Mouse (Mus musculus) hindbrain, postnatal 0 days (tissue): ENCODE data around the gene Alcam. TPM values are rescaled to one million over a fixed set of nuclear protein-coding genes. Genes with fewer than 3 reads are reported as not detected.

ENCODE experiments used
- ATAC-seq: fragments of 200-750 bp; cut with Nextera tagmentation; 2 replicates; pipeline ENCODE4 v1.8.0; 2017; ENCODE audit warnings: mild to moderate bottlenecking, moderate TSS enrichment, moderate library complexity
- DNase-seq: peaks from one replicate; pipeline ENCODE4 v3.0.0-alpha.2; 2015; ENCODE audit warnings: low spot score
- H3K27ac ChIP-seq: fragments of 300-500 bp; sonication (generic); 2 replicates; pipeline ENCODE4 v1.5.1; 2014; ENCODE audit warnings: mild to moderate bottlenecking
- H3K27me3 ChIP-seq: fragments of 300-500 bp; sonication (generic); 2 replicates; pipeline ENCODE4 v1.6.1; 2014; ENCODE audit warnings: low read length, mixed read lengths; ENCODE audit not compliant: insufficient read depth
- H3K36me3 ChIP-seq: fragments of 300-500 bp; sonication (generic); 2 replicates; pipeline ENCODE4 v1.6.1; 2014; ENCODE audit warnings: low read length, mixed read lengths; ENCODE audit not compliant: insufficient read depth
- H3K4me1 ChIP-seq: fragments of 300-500 bp; sonication (generic); 2 replicates; pipeline ENCODE4 v1.6.1; 2014; ENCODE audit warnings: antibody characterized with exemption, low read length, mixed read lengths; ENCODE audit not compliant: insufficient read depth
- H3K4me2 ChIP-seq: fragments of 300-500 bp; sonication (generic); 2 replicates; pipeline ENCODE4 v1.6.1; 2014; ENCODE audit warnings: low read depth, mild to moderate bottlenecking, low read length, moderate library complexity, mixed read lengths
- H3K4me3 ChIP-seq: fragments of 300-500 bp; sonication (generic); 2 replicates; pipeline ENCODE4 v1.5.1; 2014; ENCODE audit warnings: low read length
- H3K9ac ChIP-seq: fragments of 300-500 bp; sonication (generic); replicated peaks from 2 replicates; pipeline ENCODE4 v1.6.1; 2014; ENCODE audit warnings: mild to moderate bottlenecking, low read length, moderate library complexity, mixed read lengths
- H3K9me3 ChIP-seq: fragments of 300-500 bp; sonication (generic); 2 replicates; pipeline ENCODE4 v1.6.1; 2016; ENCODE audit warnings: low read length, mixed read lengths
- CTCF ChIP-seq: IDR thresholded peaks from 2 replicates; pipeline ENCODE4 v1.5.1; 2016; ENCODE audit warnings: antibody characterized with exemption, control low read depth, low read depth
- WGBS: fragments of 180-500 bp; shearing (Covaris S2); extraction: QIAGEN DNeasy Blood & Tissue Kit; methylation state at CpG from one replicate; pipeline ENCODE4 v1.1.7; 2014; 5-methylcytosine and 5-hydroxymethylcytosine counted together
- polyA plus RNA-seq: library from polyadenylated mRNA; unstranded; fragments of >200 nt; fragmentation: Nextera tagmentation; extraction: Ambion mirVana; gene quantifications from 2 replicates; pipeline ENCODE4 v1.2.1, GENCODE M21; 2015
- total RNA-seq: library from RNA; depleted of rRNA; stranded (reverse); fragments of >200 nt; gene quantifications from 2 replicates; pipeline ENCODE4 v1.2.3, GENCODE M21; 2014

Alcam gene
- total and polyA plus RNA-seq, 2 experiments from 2014 or later: 40.3 to 106 TPM

DNA sequence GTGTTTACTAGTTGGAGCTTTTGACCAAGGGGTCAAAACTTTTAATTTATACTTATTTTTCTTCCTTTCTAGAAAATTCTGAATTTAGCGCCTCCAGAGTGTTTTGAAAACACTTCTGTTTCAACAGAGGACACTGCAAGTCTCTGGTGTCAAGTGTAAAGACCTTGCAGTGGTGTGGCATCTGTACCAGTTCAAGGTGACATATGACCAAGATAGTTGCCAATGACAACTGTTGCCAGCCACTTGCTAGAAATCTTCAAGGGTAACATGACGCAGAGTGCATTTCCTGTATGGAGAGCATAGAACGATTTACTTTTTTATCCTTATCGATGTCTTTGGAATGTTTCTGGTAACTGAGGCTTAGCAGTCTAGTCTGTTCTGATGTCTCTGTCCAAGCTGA, 119.8 kb downstream of the Alcam start:
- H3K4me3 ChIP-seq: no peak overlapping the region
- no peaks in the 10 kb centered on the region for H3K9me3 ChIP-seq
- no peaks in the 10 kb centered on the region for H3K4me1 ChIP-seq
- H3K27ac ChIP-seq: no peak overlapping the region
- H3K27me3 ChIP-seq: no peaks in the 10 kb centered on the region
- H3K36me3 ChIP-seq: no peaks in the 10 kb centered on the region
- ATAC-seq: no peak
- TF ChIP-seq CTCF: no peak
- 86% methylated on average over 4 of the region's 4 CpGs for WGBS
- no peak overlapping the region for H3K4me2 ChIP-seq
- DNase-seq: no peak
- H3K9ac ChIP-seq: no peak overlapping the region

GRCm38 (mm10) chr16:52333631-52334030, 120.2 kb downstream of the Alcam start:
- 81% methylated on average over 5 of the region's 5 CpGs for WGBS
- Histone ChIP-seq H3K4me1 (no peaks in the 10 kb centered on the region), H3K27ac (no peak overlapping the region), H3K27me3 (no peaks in the 10 kb centered on the region), H3K9ac (no peak overlapping the region), H3K36me3 (no peaks in the 10 kb centered on the region), H3K9me3 (no peaks in the 10 kb centered on the region), H3K4me3 (no peak overlapping the region), H3K4me2 (no peak overlapping the region)
- ATAC-seq (no peak), DNase-seq (no peak)
- no peak for TF ChIP-seq CTCF

DNA sequence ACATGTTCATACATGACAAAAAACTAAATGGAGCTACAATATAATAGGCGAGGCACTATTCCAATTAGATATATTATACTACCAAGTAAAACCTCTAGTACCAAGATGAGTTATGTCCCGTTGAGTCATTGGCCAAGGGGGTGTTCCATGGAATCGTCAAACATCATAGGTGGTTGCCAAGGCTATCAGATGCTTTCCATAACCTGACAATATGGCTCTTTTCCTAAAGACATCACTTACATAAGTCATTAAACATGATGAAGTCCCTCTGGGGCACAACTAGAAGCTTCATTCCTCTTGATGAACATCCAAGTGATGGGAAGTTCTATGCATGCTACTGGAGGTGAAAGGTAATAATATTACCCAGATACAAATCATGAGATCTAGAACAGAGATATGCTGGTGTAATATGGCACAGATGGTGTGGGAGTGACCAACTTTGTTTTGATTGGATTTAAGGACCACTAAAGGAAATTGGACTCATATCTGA, 122.5 kb downstream of the Alcam start:
- Histone ChIP-seq H3K27ac (no peak overlapping the region), H3K4me2 (no peak overlapping the region), H3K4me3 (no peak overlapping the region), H3K4me1 (no peaks in the 10 kb centered on the region), H3K9ac (no peak overlapping the region), H3K36me3 (no peaks in the 10 kb centered on the region), H3K9me3 (no peaks in the 10 kb centered on the region), H3K27me3 (no peaks in the 10 kb centered on the region)
- no peak for DNase-seq
- 95% methylated on average over 3 of the region's 3 CpGs for WGBS
- ATAC-seq: no peak
- no peak for TF ChIP-seq CTCF

DNA sequence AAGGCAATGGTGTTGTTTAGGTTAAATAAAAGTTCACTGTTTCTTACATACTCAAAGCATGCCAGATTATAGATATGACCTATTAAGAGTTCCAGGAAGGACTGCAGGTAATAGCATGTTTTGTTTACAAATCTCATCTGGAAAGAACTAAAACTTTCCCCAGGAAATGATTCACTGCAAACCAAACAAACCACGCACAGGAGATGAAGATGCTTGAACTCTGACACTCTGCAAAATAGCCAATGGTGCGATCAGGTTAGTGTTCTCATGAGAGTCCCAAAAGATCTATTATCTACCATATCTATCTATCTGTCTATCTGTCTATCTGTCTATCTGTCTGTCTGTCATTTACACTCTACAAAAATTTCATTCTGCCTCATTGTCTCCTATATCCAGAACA, 124.5 kb downstream of the Alcam start:
- Histone ChIP-seq H3K4me3 (no peak overlapping the region), H3K9ac (no peak overlapping the region), H3K4me1 (no peaks in the 10 kb centered on the region), H3K27ac (no peak overlapping the region), H3K36me3 (no peaks in the 10 kb centered on the region), H3K9me3 (no peaks in the 10 kb centered on the region), H3K27me3 (no peaks in the 10 kb centered on the region), H3K4me2 (no peak overlapping the region)
- TF ChIP-seq CTCF: no peak
- no peak for DNase-seq
- WGBS: 89% methylated on average over 2 of the region's 2 CpGs
- ATAC-seq: no peak

DNA sequence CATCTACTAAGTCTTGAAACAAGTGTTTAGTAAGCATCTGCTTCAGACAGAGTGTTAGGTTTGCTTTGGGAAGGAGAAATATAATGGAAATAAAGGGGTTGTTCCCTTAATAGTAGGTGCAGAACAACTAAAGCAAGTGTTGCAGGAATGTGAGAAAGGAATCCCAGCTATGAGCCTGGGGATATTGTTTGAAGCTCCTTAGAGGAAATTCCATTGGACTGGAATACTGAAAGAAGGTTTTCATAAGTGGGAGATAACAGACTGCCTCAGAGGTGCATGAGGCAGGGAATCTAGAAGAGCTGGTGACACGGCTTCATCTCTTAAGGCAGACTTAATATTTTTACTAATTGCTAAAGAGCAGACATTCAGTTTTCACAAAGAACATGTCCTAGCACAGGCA, 134.6 kb downstream of the Alcam start:
- H3K9me3 ChIP-seq: no peaks in the 10 kb centered on the region
- H3K27ac ChIP-seq: no peak overlapping the region
- 73% methylated on average over 1 of the region's 1 CpGs for WGBS
- DNase-seq (no peak), ATAC-seq (no peak)
- H3K36me3 ChIP-seq: no peaks in the 10 kb centered on the region
- no peak overlapping the region for H3K9ac ChIP-seq
- H3K4me2 ChIP-seq: no peak overlapping the region
- no peak overlapping the region for H3K4me3 ChIP-seq
- H3K27me3 ChIP-seq: no peaks in the 10 kb centered on the region
- TF ChIP-seq CTCF: no peak
- no peaks in the 10 kb centered on the region for H3K4me1 ChIP-seq

GRCm38 (mm10) chr16:52311073-52311472, 142.8 kb downstream of the Alcam start:
- Histone ChIP-seq H3K9me3 (no peaks in the 10 kb centered on the region), H3K4me1 (no peaks in the 10 kb centered on the region), H3K27ac (no peak overlapping the region), H3K36me3 (no peaks in the 10 kb centered on the region), H3K9ac (no peak overlapping the region), H3K4me3 (0 out of 2 replicates have a peak overlapping the region, but pooled peaks have one; percentile 11), H3K4me2 (peak overlapping the region; percentile 46), H3K27me3 (no peaks in the 10 kb centered on the region)
- ATAC-seq (peak; percentile 81), DNase-seq (peak; percentile 86)
- TF ChIP-seq CTCF: peak; percentile 89
- 17% methylated on average over 9 of the region's 9 CpGs for WGBS

GRCm38 (mm10) chr16:52307016-52307415, 146.9 kb downstream of the Alcam start:
- no peak for DNase-seq
- Histone ChIP-seq H3K9me3 (no peaks in the 10 kb centered on the region), H3K27ac (no peak overlapping the region), H3K4me2 (no peak overlapping the region), H3K9ac (no peak overlapping the region), H3K4me3 (no peak overlapping the region), H3K36me3 (no peaks in the 10 kb centered on the region; the same call in 1 of the 2 replicates), H3K4me1 (no peaks in the 10 kb centered on the region), H3K27me3 (no peaks in the 10 kb centered on the region)
- TF ChIP-seq CTCF: no peak
- WGBS: 91% methylated on average over 2 of the region's 2 CpGs
- no peak for ATAC-seq
